8 mouse cellular contexts compared by ENCODE assay signal in genomic region chr10:128923935-128924334, GRCm38 (mm10). TPM values are rescaled to one million over a fixed set of nuclear protein-coding genes. Genes with fewer than 3 reads are reported as not detected.
A peak's percentile ranks its signal among the peaks of the same experiment; 100 is the strongest.
DNase-seq lines count a peak whose midpoint lies in the region; ATAC-seq and TF ChIP-seq lines count a peak whose summit lies in the region.

Gene Bloc1s1 (minus strand): TSS chr10:128924035.

- TF ChIP-seq CTCF in gastrocnemius, adult 2 months (IDR thresholded peaks at IDR 0.05), result no peak
- no peak for TF ChIP-seq CTCF in hindbrain, postnatal 0 days (IDR thresholded peaks at IDR 0.05; ENCODE audit: low read depth)

- 0 out of 2 replicates have a peak, but pooled peaks cover 3% of the 10 kb centered on the region for H3K27me3 ChIP-seq in kidney, embryonic 16.5 days (ENCODE audit: insufficient read depth, low read length)
- H3K27me3 ChIP-seq in hindbrain, postnatal 0 days (ENCODE audit: insufficient read depth, low read length), result no peaks in the 10 kb centered on the region

- intact Hi-C loops in gastrocnemius, adult 2 months (cut with DNase I), result loop anchor here (2.0 to 10.0 kb wide), 2 partner anchors 23 to 889 kb away; partner anchors contain the start of gene Naca

- ATAC-seq in kidney, embryonic 16.5 days (ENCODE audit: low FRiP score, low TSS enrichment), result no peak
- no peak for ATAC-seq in hindbrain, postnatal 0 days
- ATAC-seq in megakaryocyte, adult 5-6 weeks (ENCODE audit: poor library complexity, severe bottlenecking), result no peak

- peak within 1 kb of the TSS; percentile 83 for H3K9ac ChIP-seq in kidney, embryonic 16.5 days (replicated peaks; ENCODE audit: low read length)
- H3K9ac ChIP-seq in hindbrain, postnatal 0 days (replicated peaks; ENCODE audit: low read length), result peak within 1 kb of the TSS; percentile 72

- peak within 1 kb of the TSS; percentile 83 for H3K4me3 ChIP-seq in kidney, embryonic 16.5 days (ENCODE audit: low read length)
- H3K4me3 ChIP-seq in gastrocnemius, adult 2 months, result peak within 1 kb of the TSS; percentile 85
- peak within 1 kb of the TSS; percentile 65 for H3K4me3 ChIP-seq in hindbrain, postnatal 0 days (ENCODE audit: low read length)

- 68% methylated on average over 9 of the region's 9 CpGs for WGBS in kidney, embryonic 16.5 days
- WGBS in hindbrain, postnatal 0 days, result 55% methylated on average over 9 of the region's 9 CpGs

- peak within 1 kb of the TSS; percentile 98 for H3K27ac ChIP-seq in kidney, embryonic 16.5 days (ENCODE audit: low read length)
- peak within 1 kb of the TSS; percentile 100 for H3K27ac ChIP-seq in gastrocnemius, adult 2 months
- H3K27ac ChIP-seq in hindbrain, postnatal 0 days, result peak within 1 kb of the TSS; percentile 95

- no peak for DNase-seq in kidney, postnatal 36 days
- DNase-seq in adrenal gland, postnatal 10 days, result no peak
- no peak for DNase-seq in gastrocnemius, adult 2 months
- DNase-seq in hindbrain, postnatal 0 days (ENCODE audit: low spot score), result no peak
- DNase-seq in urinary bladder, postnatal 36 days (ENCODE audit: low spot score in 2 of 2), result no peak
- no peak for DNase-seq in testis, postnatal 10 days (ENCODE audit: low spot score)

- H3K4me2 ChIP-seq in kidney, embryonic 16.5 days (replicated peaks; ENCODE audit: low read depth, low read length), result peak within 1 kb of the TSS; percentile 90
- H3K4me2 ChIP-seq in hindbrain, postnatal 0 days (ENCODE audit: low read depth, low read length), result peak within 1 kb of the TSS; percentile 72

- H3K36me3 ChIP-seq in kidney, embryonic 16.5 days (ENCODE audit: insufficient read depth, low read length), result no peaks in the 10 kb centered on the region
- H3K36me3 ChIP-seq in hindbrain, postnatal 0 days (ENCODE audit: insufficient read depth, low read length), result no peaks in the 10 kb centered on the region

- H3K9me3 ChIP-seq in kidney, embryonic 16.5 days (ENCODE audit: low read length), result no peaks in the 10 kb centered on the region
- no peaks in the 10 kb centered on the region for H3K9me3 ChIP-seq in hindbrain, postnatal 0 days (ENCODE audit: low read length)

- H3K4me1 ChIP-seq in kidney, embryonic 16.5 days (ENCODE audit: insufficient read depth, low read length), result peaks cover 44% of the 10 kb centered on the region
- peaks cover 23% of the 10 kb centered on the region for H3K4me1 ChIP-seq in hindbrain, postnatal 0 days (ENCODE audit: insufficient read depth, low read length)

RNA-seq across cellular contexts. Expression of gene Bloc1s1, which starts in this region (rescaled TPM):
- polyA plus RNA-seq in kidney, embryonic 16.5 days (2015; fragmentation: Nextera tagmentation; extraction: Ambion mirVana), result 227 and 234 TPM in 2 replicates
- 100 to 1,000 TPM; 216 to 240 TPM for total RNA-seq in adrenal gland, postnatal 10 days (2021)
- total RNA-seq in gastrocnemius, adult 2 months (2021), result 100 to 1,000 TPM; 137 to 169 TPM
- total RNA-seq in hindbrain, postnatal 0 days (2014; rRNA removed), result 70.9 and 97.6 TPM in 2 replicates
- 292 and 298 TPM in 2 replicates for polyA plus RNA-seq in hindbrain, postnatal 0 days (2015; fragmentation: Nextera tagmentation; extraction: Ambion mirVana)
- 190 and 212 TPM in 2 replicates for total RNA-seq in megakaryocyte, adult 5-6 weeks (2015)
- 135 and 165 TPM in 2 replicates for total RNA-seq in megakaryocyte, adult 5-6 weeks (2017)
